Mouse (Mus musculus): ENCODE results near the gene Gm44790. TPM values are rescaled to one million over a fixed set of nuclear protein-coding genes. Genes with fewer than 3 reads are reported as not detected.
"Not testable (repeated sequence)": the region's sequence is repeated elsewhere in the genome, so short reads cannot be mapped to it uniquely, and the experiment has no call there.

Gm44790 gene
- polyA plus RNA-seq, 1 experiment from 2014 or later: not detected

DNA sequence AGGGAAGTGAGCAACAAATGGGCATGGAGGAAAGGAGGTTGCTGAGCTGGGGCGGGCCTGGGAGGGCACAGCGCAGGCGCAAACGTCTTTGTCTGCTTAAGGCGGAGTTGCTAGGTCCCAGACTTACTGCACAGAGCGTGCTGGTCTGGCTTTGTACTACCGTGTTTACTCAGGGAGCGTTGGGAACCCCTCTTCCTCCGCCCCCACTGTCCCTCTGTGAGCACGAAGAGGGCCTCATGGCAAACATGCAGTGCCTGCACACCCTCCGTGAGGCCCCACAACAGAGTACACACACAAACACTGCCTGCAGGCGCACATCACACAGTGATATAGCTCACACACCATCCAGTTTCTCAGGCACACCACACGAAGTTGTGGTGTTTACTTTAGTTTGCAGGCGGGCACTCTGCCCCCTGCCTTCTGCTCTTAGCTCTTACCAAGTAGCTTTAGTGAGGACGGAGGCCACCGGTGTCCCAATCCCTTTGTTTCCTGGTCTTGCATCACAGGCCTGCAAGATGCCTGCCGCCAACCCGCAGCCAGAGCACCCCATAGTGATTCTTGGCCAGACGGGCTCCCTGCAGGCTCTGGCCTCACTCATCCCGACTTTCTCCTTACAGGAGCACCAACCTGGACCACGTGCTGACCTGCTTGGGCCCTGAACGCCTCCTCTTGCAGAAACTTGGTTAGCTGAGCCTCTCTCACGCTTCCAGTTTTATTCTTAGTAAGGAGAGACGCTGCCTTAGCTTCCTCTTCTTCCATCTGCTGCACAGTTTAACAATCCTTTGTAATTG, 61.1 kb downstream of the Gm44790 start:
- 8% methylated on average over 24 of the region's 24 CpGs for WGBS
- H3K9ac ChIP-seq (ENCODE audit: low read length): peak overlapping the region; percentile 60
- H3K4me3 ChIP-seq (replicated peaks; ENCODE audit: low read length): peak overlapping the region; percentile 6
- H3K4me1 ChIP-seq (ENCODE audit: control insufficient read depth, insufficient read depth, low read length): peaks cover 17% of the 10 kb centered on the region
- H3K27me3 ChIP-seq (ENCODE audit: control insufficient read depth, insufficient read depth, low read length): no peaks in the 10 kb centered on the region
- peak overlapping the region; percentile 45 for H3K4me2 ChIP-seq (ENCODE audit: low read depth, low read length)
- peak overlapping the region; percentile 99 for H3K27ac ChIP-seq (ENCODE audit: low read length)
- H3K9me3 ChIP-seq (replicated peaks; ENCODE audit: control insufficient read depth, low read length): no peaks in the 10 kb centered on the region
- peak; percentile 96 for ATAC-seq (ENCODE audit: insufficient read depth, low FRiP score)
- H3K36me3 ChIP-seq (ENCODE audit: control insufficient read depth, insufficient read depth, low read length): no peaks in the 10 kb centered on the region

GRCm38 (mm10) chr6:86488149-86488485, 61.7 kb downstream of the Gm44790 start:
- no peak for ATAC-seq (ENCODE audit: insufficient read depth, low FRiP score)
- H3K27me3 ChIP-seq (ENCODE audit: control insufficient read depth, insufficient read depth, low read length): no peaks in the 10 kb centered on the region
- H3K4me2 ChIP-seq (ENCODE audit: low read depth, low read length): peak overlapping the region; percentile 45
- no peaks in the 10 kb centered on the region for H3K36me3 ChIP-seq (ENCODE audit: control insufficient read depth, insufficient read depth, low read length)
- WGBS: 29% methylated on average over 3 of the region's 3 CpGs
- peaks cover 17% of the 10 kb centered on the region for H3K4me1 ChIP-seq (ENCODE audit: control insufficient read depth, insufficient read depth, low read length)
- H3K9me3 ChIP-seq (replicated peaks; ENCODE audit: control insufficient read depth, low read length): no peaks in the 10 kb centered on the region
- H3K27ac ChIP-seq (ENCODE audit: low read length): peak overlapping the region; percentile 99
- peak overlapping the region; percentile 6 for H3K4me3 ChIP-seq (replicated peaks; ENCODE audit: low read length)
- H3K9ac ChIP-seq (ENCODE audit: low read length): peak overlapping the region; percentile 60

GRCm38 (mm10) chr6:86489945-86490344, 63.5 kb downstream of the Gm44790 start:
- no peak overlapping the region for H3K4me2 ChIP-seq (ENCODE audit: low read depth, low read length)
- H3K36me3 ChIP-seq (ENCODE audit: control insufficient read depth, insufficient read depth, low read length): no peaks in the 10 kb centered on the region
- WGBS: 93% methylated on average over 2 of the region's 2 CpGs
- ATAC-seq (ENCODE audit: insufficient read depth, low FRiP score): no peak
- H3K4me1 ChIP-seq (ENCODE audit: control insufficient read depth, insufficient read depth, low read length): peaks cover 17% of the 10 kb centered on the region
- H3K27me3 ChIP-seq (ENCODE audit: control insufficient read depth, insufficient read depth, low read length): no peaks in the 10 kb centered on the region
- H3K27ac ChIP-seq (ENCODE audit: low read length): no peak overlapping the region
- no peaks in the 10 kb centered on the region for H3K9me3 ChIP-seq (replicated peaks; ENCODE audit: control insufficient read depth, low read length)
- H3K4me3 ChIP-seq (replicated peaks; ENCODE audit: low read length): no peak overlapping the region
- no peak overlapping the region for H3K9ac ChIP-seq (ENCODE audit: low read length)

DNA sequence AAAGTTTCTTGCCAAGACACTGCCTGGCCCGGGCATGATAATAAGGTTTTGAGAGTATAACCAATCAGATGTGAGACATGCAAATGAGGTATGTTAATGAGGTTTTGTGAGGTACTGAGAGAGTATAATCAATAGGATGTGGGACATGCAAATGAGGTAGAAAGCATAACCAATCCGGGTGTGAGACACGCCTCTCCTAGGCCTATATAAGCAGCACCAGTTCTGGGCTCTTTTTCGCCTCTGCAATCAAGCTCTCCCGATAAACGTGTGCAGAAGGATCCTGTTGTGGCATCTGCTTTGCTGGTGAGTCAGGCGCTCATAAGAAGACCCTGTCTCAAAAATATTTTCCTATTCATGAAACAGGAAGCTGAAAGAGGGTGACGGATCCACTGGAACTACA, 64.0 kb downstream of the Gm44790 start:
- not testable (repeated sequence) for H3K27me3 ChIP-seq (ENCODE audit: control insufficient read depth, insufficient read depth, low read length); H3K4me3 ChIP-seq (replicated peaks; ENCODE audit: low read length); H3K4me2 ChIP-seq (ENCODE audit: low read depth, low read length); H3K9ac ChIP-seq (ENCODE audit: low read length); H3K9me3 ChIP-seq (replicated peaks; ENCODE audit: control insufficient read depth, low read length); ATAC-seq (ENCODE audit: insufficient read depth, low FRiP score); H3K27ac ChIP-seq (ENCODE audit: low read length); H3K36me3 ChIP-seq (ENCODE audit: control insufficient read depth, insufficient read depth, low read length)
- H3K4me1 ChIP-seq (ENCODE audit: control insufficient read depth, insufficient read depth, low read length): peaks cover 17% of the 10 kb centered on the region
- WGBS: 89% methylated on average over 8 of the region's 8 CpGs

DNA sequence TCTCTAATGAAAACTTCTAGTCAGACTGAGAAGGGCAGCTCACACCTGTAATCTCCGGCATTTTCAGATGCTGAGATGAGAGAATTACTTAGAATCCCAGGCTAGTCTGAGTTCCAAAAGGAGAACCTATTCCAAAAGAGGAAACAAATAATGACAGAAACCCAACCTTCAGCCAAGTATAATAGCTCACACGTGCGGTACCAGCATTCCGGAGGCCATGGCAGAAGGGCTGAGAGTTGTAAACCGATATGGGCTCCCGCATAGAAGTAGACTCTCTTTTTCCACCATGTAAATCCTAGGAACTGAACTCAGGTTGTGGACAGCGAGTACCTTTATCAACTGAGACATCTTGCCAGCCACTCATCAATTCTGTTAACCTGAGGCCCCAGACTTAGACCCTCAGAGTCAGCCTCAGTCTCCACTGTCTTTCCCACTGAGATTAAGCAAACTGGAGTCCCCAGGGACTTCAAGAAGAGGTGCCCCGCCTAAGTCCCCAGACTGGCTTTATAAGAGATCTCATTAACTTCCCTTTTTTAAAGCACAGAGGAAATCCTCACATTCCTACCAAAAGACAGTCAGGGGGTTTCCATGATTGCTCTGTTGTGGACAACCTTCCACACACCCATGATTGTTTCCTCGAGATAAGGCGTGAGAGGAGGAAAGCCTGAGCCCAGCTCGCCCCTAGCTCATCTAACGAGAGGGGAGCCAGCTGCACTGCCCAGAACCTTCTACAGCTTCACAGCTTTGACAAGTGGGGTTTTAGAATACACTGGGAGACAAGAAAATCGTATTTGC, 67.2 kb downstream of the Gm44790 start:
- Histone ChIP-seq H3K9me3 (replicated peaks; ENCODE audit: control insufficient read depth, low read length) (no peaks in the 10 kb centered on the region), H3K4me2 (ENCODE audit: low read depth, low read length) (no peak overlapping the region), H3K4me1 (ENCODE audit: control insufficient read depth, insufficient read depth, low read length) (peaks cover 17% of the 10 kb centered on the region), H3K4me3 (replicated peaks; ENCODE audit: low read length) (no peak overlapping the region), H3K9ac (ENCODE audit: low read length) (no peak overlapping the region), H3K27me3 (ENCODE audit: control insufficient read depth, insufficient read depth, low read length) (no peaks in the 10 kb centered on the region), H3K27ac (ENCODE audit: low read length) (no peak overlapping the region), H3K36me3 (ENCODE audit: control insufficient read depth, insufficient read depth, low read length) (no peaks in the 10 kb centered on the region)
- no peak for ATAC-seq (ENCODE audit: insufficient read depth, low FRiP score)
- 59% methylated on average over 13 of the region's 13 CpGs for WGBS

DNA sequence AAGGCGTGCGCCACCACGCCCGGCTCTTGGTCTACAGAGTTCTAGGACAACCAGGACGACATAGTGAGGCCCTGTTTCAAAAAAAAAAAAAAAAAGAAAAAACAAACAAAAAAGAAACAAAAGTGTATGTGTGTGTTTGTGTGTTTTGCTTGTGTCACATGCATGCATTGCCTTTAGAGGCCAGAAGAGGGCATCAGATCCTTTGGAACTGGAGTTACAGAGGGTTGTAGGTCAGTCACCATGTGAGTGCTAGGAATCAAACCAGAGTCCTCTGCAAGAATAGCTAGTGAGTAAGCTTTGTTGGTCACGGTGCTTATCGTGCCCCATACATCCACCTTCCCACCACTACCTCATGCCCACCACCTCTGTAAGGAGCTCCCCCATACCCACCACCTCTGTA, 68.3 kb downstream of the Gm44790 start:
- 96% methylated on average over 7 of the region's 7 CpGs for WGBS
- no peak for ATAC-seq (ENCODE audit: insufficient read depth, low FRiP score)
- Histone ChIP-seq H3K9ac (ENCODE audit: low read length) (no peak overlapping the region), H3K4me1 (ENCODE audit: control insufficient read depth, insufficient read depth, low read length) (peaks cover 22% of the 10 kb centered on the region), H3K27ac (ENCODE audit: low read length) (no peak overlapping the region), H3K36me3 (ENCODE audit: control insufficient read depth, insufficient read depth, low read length) (no peaks in the 10 kb centered on the region), H3K9me3 (replicated peaks; ENCODE audit: control insufficient read depth, low read length) (no peaks in the 10 kb centered on the region), H3K4me2 (ENCODE audit: low read depth, low read length) (no peak overlapping the region), H3K4me3 (replicated peaks; ENCODE audit: low read length) (no peak overlapping the region), H3K27me3 (ENCODE audit: control insufficient read depth, insufficient read depth, low read length) (no peaks in the 10 kb centered on the region)

Other genes with a start within 250 kb of the Gm44790 start
- 7.2 and 10.2 TPM in 2 replicates for gene Tgfa, start 231.4 kb upstream of the Gm44790 start, polyA plus RNA-seq (2015; fragmentation: Nextera tagmentation; extraction: Ambion mirVana)
- gene Fam136a, start 61.0 kb upstream of the Gm44790 start, polyA plus RNA-seq (2015; fragmentation: Nextera tagmentation; extraction: Ambion mirVana): 120 and 128 TPM in 2 replicates
- 427 and 445 TPM in 2 replicates for gene Snrpg, start 55.4 kb upstream of the Gm44790 start, polyA plus RNA-seq (2015; fragmentation: Nextera tagmentation; extraction: Ambion mirVana)
- 119 and 131 TPM in 2 replicates for gene Pcyox1, start 29.5 kb upstream of the Gm44790 start, polyA plus RNA-seq (2015; fragmentation: Nextera tagmentation; extraction: Ambion mirVana)
- gene Tia1, start 22.4 kb upstream of the Gm44790 start, polyA plus RNA-seq (2015; fragmentation: Nextera tagmentation; extraction: Ambion mirVana): 135 and 151 TPM in 2 replicates
- 23.0 and 23.4 TPM in 2 replicates for gene C87436, start 11.7 kb downstream of the Gm44790 start, polyA plus RNA-seq (2015; fragmentation: Nextera tagmentation; extraction: Ambion mirVana)
- 177 and 197 TPM in 2 replicates for gene Pcbp1, start 99.7 kb downstream of the Gm44790 start, polyA plus RNA-seq (2015; fragmentation: Nextera tagmentation; extraction: Ambion mirVana)
- gene Asprv1, start 201.5 kb downstream of the Gm44790 start, polyA plus RNA-seq (2015; fragmentation: Nextera tagmentation; extraction: Ambion mirVana): 360 and 682 TPM in 2 replicates
- 21.5 and 30.5 TPM in 2 replicates for gene Mxd1, start 242.5 kb downstream of the Gm44790 start, polyA plus RNA-seq (2015; fragmentation: Nextera tagmentation; extraction: Ambion mirVana)

Measured in stomach, embryonic 16.5 days (tissue).